Mouse (Mus musculus): ENCODE data around the gene Rhbg. TPM values are rescaled to one million over a fixed set of nuclear protein-coding genes. Genes with fewer than 3 reads are reported as not detected.
"Not testable (repeated sequence)": the region's sequence is repeated elsewhere in the genome, so short reads cannot be mapped to it uniquely, and the experiment has no call there.

Rhbg gene
- 7.6 and 7.7 TPM in 2 replicates for polyA plus RNA-seq (2015; fragmentation: Nextera tagmentation; extraction: Ambion mirVana)

GRCm38 (mm10) chr3:88254268-88254926 lies at the start of gene Rhbg:
TSS of gene Rhbg (minus strand) at chr3:88254709.
- WGBS (ENCODE audit: insufficient replicate concordance) = 2% methylated on average over 33 of the region's 34 CpGs
- H3K4me1 ChIP-seq (replicated peaks) = peaks cover 23% of the 10 kb centered on the region
- H3K36me3 ChIP-seq (replicated peaks) = no peaks in the 10 kb centered on the region
- ATAC-seq (ENCODE audit: insufficient read depth) = no peak; the same call in 1 of the 2 replicates
- H3K9me3 ChIP-seq (replicated peaks) = no peaks in the 10 kb centered on the region
- H3K27me3 ChIP-seq = peaks cover 55% of the 10 kb centered on the region
- H3K4me3 ChIP-seq (replicated peaks) = peak within 1 kb of the TSS; percentile 52
- H3K4me2 ChIP-seq = peak within 1 kb of the TSS; percentile 67
- H3K9ac ChIP-seq = peak within 1 kb of the TSS; percentile 32; the same call in 1 of the 2 replicates
- H3K27ac ChIP-seq (replicated peaks) = no peak within 1 kb of the TSS

DNA sequence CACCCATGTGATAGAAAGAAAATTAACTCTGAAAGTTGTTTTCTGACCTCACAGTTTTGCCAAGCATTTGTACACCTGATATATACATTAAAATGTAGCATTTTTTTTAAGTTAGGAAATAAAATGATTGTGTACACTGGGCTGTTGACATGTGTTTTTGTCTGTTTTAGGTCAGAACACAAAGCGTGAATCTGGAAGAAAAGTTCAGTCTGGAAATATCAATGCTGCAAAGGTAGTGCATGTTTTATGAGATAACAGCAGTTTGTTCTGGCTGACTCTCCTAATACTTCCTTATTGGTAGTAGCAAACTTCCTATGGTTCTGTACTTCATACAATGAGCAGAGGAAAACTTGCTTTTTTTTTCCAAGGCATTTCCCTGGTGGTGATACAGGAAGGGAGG lies 44.7 kb upstream of the Rhbg start:
- H3K27ac ChIP-seq (replicated peaks) = no peak overlapping the region
- 17% methylated on average over 1 of the region's 1 CpGs for WGBS (ENCODE audit: insufficient replicate concordance)
- ATAC-seq (ENCODE audit: insufficient read depth) = no peak
- no peaks in the 10 kb centered on the region for H3K27me3 ChIP-seq
- H3K36me3 ChIP-seq (replicated peaks) = peaks cover 49% of the 10 kb centered on the region
- H3K4me2 ChIP-seq = peak overlapping the region; percentile 77; the same call in 1 of the 2 replicates
- H3K4me3 ChIP-seq (replicated peaks) = no peak overlapping the region
- H3K4me1 ChIP-seq (replicated peaks) = peaks cover 28% of the 10 kb centered on the region
- no peak overlapping the region for H3K9ac ChIP-seq
- H3K9me3 ChIP-seq (replicated peaks) = no peaks in the 10 kb centered on the region

DNA sequence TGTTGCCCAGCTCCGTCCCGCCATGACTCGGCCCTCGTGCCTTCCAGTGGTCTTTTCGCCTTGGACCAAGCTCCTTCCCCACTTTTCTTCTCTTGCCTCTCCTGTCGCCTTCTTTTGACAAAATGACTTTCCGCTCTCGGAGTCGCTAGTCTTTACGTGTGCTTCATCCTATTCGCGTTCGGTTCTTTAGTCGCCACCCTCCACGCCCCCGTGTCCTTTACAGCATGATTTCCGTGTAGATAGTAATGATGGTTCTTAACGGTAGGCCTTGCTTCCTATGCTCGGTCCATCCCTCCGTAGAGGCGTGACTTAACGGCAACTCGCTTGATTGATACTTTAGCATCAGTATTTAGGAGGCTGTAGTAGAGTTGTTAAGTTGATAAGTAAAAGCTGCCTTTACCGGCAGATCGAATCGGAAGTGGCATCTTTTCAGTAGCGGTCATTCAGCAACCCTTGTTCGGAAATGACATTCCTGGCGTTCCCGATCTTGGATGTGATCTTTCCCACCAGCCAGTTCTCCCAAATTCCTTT lies 42.9 kb upstream of the Rhbg start:
- ATAC-seq (ENCODE audit: insufficient read depth) = 0 out of 2 replicates have a peak, but pooled peaks have one; percentile 17

DNA sequence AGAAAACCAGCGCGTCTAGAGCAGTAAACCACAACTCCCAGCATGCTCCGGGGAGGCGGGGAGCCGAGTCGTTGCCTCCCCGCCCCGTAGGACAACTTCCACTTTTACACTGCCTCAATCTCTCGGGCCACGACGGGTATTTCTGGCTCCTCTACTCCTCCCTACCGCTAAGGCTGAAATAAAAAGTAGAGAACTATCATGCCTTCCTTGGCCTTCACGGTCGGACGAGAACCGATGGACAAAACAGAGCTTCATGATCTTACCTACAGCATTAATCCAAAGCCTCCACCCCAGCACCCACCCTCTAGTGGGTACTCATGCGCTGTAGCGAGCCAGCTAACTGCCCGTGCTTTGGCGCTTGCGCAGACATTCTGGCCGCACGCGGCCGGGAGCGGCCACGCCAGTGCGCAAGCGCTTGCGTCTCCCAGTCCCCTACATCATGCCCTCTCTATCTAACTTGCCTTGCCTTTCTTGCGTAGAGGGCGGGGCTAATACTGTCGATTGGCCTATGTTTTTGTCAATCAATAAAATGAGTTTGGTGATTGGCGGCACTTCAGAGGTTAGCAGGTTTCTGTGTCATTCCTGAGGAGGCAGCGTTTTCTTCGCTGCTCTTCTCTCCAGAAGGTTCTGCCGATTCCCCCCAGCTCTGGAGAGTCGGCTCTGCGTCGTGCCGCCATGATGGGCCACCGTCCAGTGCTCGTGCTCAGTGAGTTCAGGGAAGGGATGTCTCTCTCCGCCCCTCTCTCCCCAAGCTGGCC lies 42.2 kb upstream of the Rhbg start, which contains the start of the genes Tsacc and Cct3:
Gene Tsacc, minus strand, starts transcription at position 439 of the 758 bp plus-strand sequence.
Gene Cct3, plus strand, starts transcription at position 556 of the 758 bp plus-strand sequence.
- Histone ChIP-seq H3K27ac (replicated peaks) (peak within 1 kb of the TSS; percentile 96), H3K4me3 (replicated peaks) (peak within 1 kb of the TSS; percentile 81), H3K36me3 (replicated peaks) (peaks cover 27% of the 10 kb centered on the region), H3K9me3 (replicated peaks) (no peaks in the 10 kb centered on the region), H3K9ac (peak within 1 kb of the TSS; percentile 81), H3K4me1 (replicated peaks) (peaks cover 28% of the 10 kb centered on the region), H3K4me2 (peak within 1 kb of the TSS; percentile 82), H3K27me3 (no peaks in the 10 kb centered on the region)
- WGBS (ENCODE audit: insufficient replicate concordance) = under 1% methylated on average over 44 of the region's 44 CpGs
- ATAC-seq (ENCODE audit: insufficient read depth) = peak; percentile 98

More for the DNA sequence above, 42.9 kb upstream of the Rhbg start:
- Histone ChIP-seq H3K4me1 (replicated peaks) (peaks cover 28% of the 10 kb centered on the region), H3K9me3 (replicated peaks) (no peaks in the 10 kb centered on the region), H3K27me3 (no peaks in the 10 kb centered on the region), H3K4me2 (peak overlapping the region; percentile 77), H3K9ac (peak overlapping the region; percentile 81), H3K36me3 (replicated peaks) (peaks cover 33% of the 10 kb centered on the region), H3K27ac (replicated peaks) (peak overlapping the region; percentile 96), H3K4me3 (replicated peaks) (peak overlapping the region; percentile 81)
- WGBS (ENCODE audit: insufficient replicate concordance) = 0% methylated on average over 30 of the region's 30 CpGs

DNA sequence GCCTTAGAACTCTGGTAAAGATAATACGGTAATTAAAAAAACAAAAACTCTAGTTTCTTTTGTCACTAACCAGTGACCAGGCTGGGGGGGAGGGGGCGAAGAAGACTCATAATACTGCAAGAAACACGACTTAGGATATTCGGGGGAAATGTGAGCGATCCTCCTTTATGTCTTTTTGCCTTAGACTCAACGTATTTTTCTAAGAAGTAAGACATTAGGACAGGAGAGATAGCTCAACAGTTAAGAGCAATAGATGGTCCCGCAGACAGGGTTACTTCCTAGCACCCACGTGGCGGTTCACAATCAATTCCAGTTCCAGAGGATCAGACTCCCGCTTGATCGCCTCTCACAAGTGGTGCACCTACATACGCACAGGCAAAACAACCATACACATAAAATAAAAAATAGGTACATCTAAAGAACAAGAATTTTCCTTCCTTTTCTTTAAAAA lies 41.6 kb upstream of the Rhbg start:
- Histone ChIP-seq H3K27ac (replicated peaks) (peak overlapping the region; percentile 96), H3K27me3 (no peaks in the 10 kb centered on the region), H3K36me3 (replicated peaks) (peaks cover 21% of the 10 kb centered on the region), H3K4me3 (replicated peaks) (peak overlapping the region; percentile 81), H3K9me3 (replicated peaks) (no peaks in the 10 kb centered on the region), H3K9ac (peak overlapping the region; percentile 70), H3K4me2 (peak overlapping the region; percentile 82), H3K4me1 (replicated peaks) (peaks cover 28% of the 10 kb centered on the region)
- ATAC-seq (ENCODE audit: insufficient read depth) = no peak
- WGBS (ENCODE audit: insufficient replicate concordance) = 0% methylated on average over 12 of the region's 12 CpGs

DNA sequence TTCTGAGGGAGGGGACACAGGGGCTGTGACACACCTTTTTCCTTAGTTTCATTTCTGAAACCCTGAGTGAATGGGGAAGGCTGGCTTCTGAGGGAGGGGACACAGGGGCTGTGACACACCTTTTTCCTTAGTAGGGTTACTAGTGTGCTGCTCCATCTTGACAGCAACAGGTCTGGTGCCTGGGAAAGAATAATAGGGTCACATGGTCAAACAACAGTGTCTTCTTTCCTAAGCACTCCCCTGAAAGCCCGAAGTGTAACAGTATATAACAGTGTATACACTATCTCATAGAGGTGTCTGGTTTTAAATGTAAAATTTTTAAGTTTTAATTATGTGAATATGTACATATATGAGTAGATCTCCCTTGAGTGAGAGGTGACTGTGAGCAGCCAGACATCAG lies 40.8 kb upstream of the Rhbg start:
- H3K36me3 ChIP-seq (replicated peaks) = peaks cover 12% of the 10 kb centered on the region
- H3K27me3 ChIP-seq; ATAC-seq (ENCODE audit: insufficient read depth); H3K9me3 ChIP-seq (replicated peaks): not testable (repeated sequence)
- H3K4me3 ChIP-seq (replicated peaks) = peak overlapping the region; percentile 81; the same call in 1 of the 2 replicates
- peak overlapping the region; percentile 82 for H3K4me2 ChIP-seq
- 44% methylated on average over 1 of the region's 1 CpGs for WGBS (ENCODE audit: insufficient replicate concordance)
- peak overlapping the region; percentile 70; the same call in 1 of the 2 replicates for H3K9ac ChIP-seq
- peaks cover 28% of the 10 kb centered on the region for H3K4me1 ChIP-seq (replicated peaks)
- H3K27ac ChIP-seq (replicated peaks) = 0 out of 2 replicates have a peak overlapping the region, but pooled peaks have one; percentile 14

- Histone ChIP-seq H3K9ac (no peak overlapping the region), H3K27ac (replicated peaks) (no peak overlapping the region), H3K27me3 (no peaks in the 10 kb centered on the region), H3K4me2 (no peak overlapping the region), H3K9me3 (replicated peaks) (no peaks in the 10 kb centered on the region), H3K4me1 (replicated peaks) (peaks cover 11% of the 10 kb centered on the region), H3K36me3 (replicated peaks) (no peaks in the 10 kb centered on the region), H3K4me3 (replicated peaks) (no peak overlapping the region)
- no peak for ATAC-seq (ENCODE audit: insufficient read depth)
- 40% methylated on average over 4 of the region's 4 CpGs for WGBS (ENCODE audit: insufficient replicate concordance)
These were observed 37.5 kb upstream of the Rhbg start for GRCm38 (mm10) chr3:88291970-88292369.

GRCm38 (mm10) chr3:88288133-88288713 lies 33.7 kb upstream of the Rhbg start:
- H3K9me3 ChIP-seq (replicated peaks); H3K4me3 ChIP-seq (replicated peaks); H3K9ac ChIP-seq; H3K27ac ChIP-seq (replicated peaks); ATAC-seq (ENCODE audit: insufficient read depth); H3K27me3 ChIP-seq; H3K36me3 ChIP-seq (replicated peaks); H3K4me1 ChIP-seq (replicated peaks); H3K4me2 ChIP-seq: not testable (repeated sequence)
- WGBS (ENCODE audit: insufficient replicate concordance) = 72% methylated on average over 9 of the region's 10 CpGs

DNA sequence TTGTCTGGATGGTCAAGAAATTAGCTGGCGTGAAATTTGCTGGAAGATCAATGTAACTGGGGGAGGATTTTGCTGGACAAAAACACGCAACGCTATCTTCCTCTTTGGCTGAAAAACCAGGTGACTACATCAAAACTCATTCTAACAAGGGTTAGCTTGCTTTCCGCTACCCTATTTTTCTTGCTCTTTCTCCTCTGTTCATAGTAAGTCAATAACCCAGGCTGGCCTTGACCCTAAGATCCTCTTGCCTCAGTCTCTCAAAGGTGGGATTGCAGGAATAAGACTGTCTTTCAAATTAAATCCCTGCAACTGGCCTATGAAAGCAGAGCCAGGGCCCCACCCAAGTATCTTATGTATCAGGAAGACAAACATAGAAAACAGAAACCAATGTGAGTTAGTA lies 32.6 kb upstream of the Rhbg start, which contains the start of gene Gm38392:
Gene Gm38392, minus strand, starts transcription at position 101 of the 400 bp plus-strand sequence.
- Histone ChIP-seq H3K36me3 (replicated peaks) (no peaks in the 10 kb centered on the region), H3K9me3 (replicated peaks) (no peaks in the 10 kb centered on the region), H3K27me3 (no peaks in the 10 kb centered on the region), H3K4me2 (no peak within 1 kb of the TSS), H3K9ac (no peak within 1 kb of the TSS), H3K27ac (replicated peaks) (no peak within 1 kb of the TSS), H3K4me3 (replicated peaks) (no peak within 1 kb of the TSS), H3K4me1 (replicated peaks) (no peaks in the 10 kb centered on the region)
- no peak for ATAC-seq (ENCODE audit: insufficient read depth)
- WGBS (ENCODE audit: insufficient replicate concordance) = 81% methylated on average over 4 of the region's 4 CpGs

- 45% methylated on average over 2 of the region's 2 CpGs for WGBS (ENCODE audit: insufficient replicate concordance)
- H3K4me2 ChIP-seq; ATAC-seq (ENCODE audit: insufficient read depth); H3K9me3 ChIP-seq (replicated peaks); H3K36me3 ChIP-seq (replicated peaks); H3K9ac ChIP-seq; H3K4me3 ChIP-seq (replicated peaks); H3K27me3 ChIP-seq; H3K4me1 ChIP-seq (replicated peaks); H3K27ac ChIP-seq (replicated peaks): not testable (repeated sequence)
These were observed 31.0 kb upstream of the Rhbg start for GRCm38 (mm10) chr3:88285565-88285895.

All from liver, embryonic 15.5 days (tissue).